Mouse (Mus musculus) cerebellum, postnatal 14 days (tissue): ENCODE measurements around the gene Ddx41.
A peak's percentile ranks its signal among the peaks of the same experiment; 100 is the strongest.
"Not testable (repeated sequence)": the region's sequence is repeated elsewhere in the genome, so short reads cannot be mapped to it uniquely, and the experiment has no call there.

Experiments used
- DNase-seq, 2 experiments: peaks; one replicate each; pipeline ENCODE4 v3.0.0; 2021; ENCODE audit warnings: mixed read lengths in 2 of 2

Gene Ddx41

GRCm38 (mm10) chr13:55536194-55537175 lies at the start of gene Ddx41:
Gene Ddx41, minus strand, starts transcription at chr13:55536658.
- peak; percentile 98 to 100 for DNase-seq

GRCm38 (mm10) chr13:55578086-55578485 lies 41.6 kb upstream of the Ddx41 start:
- no peak for DNase-seq

DNA sequence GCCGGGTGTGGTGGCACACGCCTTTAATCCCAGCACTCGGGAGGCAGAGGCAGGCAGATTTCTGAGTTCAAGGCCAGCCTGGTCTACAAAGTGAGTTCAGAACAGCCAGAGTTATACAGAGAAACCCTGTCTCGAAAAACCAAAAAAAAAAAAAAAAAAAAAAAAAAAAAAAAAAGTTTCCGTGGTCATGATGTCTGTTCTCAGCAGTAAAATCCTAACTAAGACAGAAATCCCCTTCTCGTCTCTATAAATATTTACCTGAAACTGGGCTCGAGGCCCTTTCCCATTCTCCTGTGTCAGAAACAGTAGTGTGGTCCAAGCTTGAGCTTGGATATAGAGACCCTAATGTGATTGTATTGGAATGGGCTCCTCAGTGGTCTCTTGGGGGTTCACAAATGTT lies 40.4 kb upstream of the Ddx41 start:
- DNase-seq: not testable (repeated sequence)

DNA sequence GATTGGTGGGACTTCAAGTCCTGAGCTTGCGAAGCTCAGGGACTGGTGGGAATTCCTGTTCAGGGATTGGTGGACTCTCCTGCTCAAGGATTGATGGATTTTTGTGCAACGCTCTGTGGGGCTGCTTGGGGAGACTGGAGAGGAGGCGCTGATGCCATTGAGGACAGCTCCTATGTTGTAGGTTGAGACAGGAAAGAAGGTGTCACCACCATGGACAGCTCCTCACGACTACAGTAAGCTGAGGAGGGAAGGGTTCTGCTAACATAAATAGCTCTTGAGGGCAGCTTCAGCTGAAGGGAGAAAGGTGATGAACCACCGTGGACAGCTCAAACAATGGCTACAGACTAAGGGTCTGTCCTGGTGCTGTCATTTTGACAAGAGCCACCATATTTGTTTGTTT lies 39.5 kb upstream of the Ddx41 start:
- no peak for DNase-seq

GRCm38 (mm10) chr13:55574321-55574720 lies 37.9 kb upstream of the Ddx41 start:
- DNase-seq: no peak

DNA sequence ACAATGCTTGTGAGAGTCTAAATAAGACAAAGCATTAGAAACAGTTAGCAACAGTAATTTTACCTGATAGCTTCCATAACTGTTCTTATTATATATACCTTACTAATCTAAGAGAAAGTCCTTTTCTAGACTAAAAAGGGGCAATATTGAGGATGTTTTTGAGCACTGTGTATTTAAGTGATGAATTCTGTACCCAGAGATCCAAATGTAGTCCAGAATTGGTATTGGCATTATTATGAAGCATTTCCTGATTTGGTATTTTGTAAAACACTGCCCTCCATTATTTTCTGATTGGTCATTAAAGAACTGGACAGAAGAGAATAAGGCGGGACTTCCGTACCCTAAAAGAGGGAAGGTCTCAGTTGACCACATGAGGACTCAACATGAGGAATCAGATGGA lies 37.0 kb upstream of the Ddx41 start, which contains the start of gene Tmed9:
Gene Tmed9 (plus strand): TSS at position 301 of the 400 bp plus-strand sequence.
- no peak for DNase-seq

DNA sequence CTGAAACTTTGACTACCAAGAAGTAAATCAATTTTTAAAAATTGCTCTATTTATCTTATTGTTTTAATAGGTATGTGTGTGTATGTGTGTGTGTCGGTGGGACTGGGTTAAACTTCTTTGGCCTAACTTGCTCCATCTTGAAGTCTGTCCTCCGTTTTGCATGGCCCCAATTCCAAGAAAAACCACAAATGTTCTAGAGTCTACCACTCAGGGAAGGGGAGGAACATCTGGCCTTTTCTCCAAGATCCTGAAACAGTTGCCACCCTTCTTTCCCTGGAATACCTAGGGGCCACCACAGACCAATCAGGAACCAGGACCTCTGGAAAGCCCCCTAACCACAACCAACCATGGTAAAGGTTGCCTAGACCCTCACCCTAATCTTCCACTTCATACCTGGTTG lies 35.5 kb upstream of the Ddx41 start:
- no peak for DNase-seq

DNA sequence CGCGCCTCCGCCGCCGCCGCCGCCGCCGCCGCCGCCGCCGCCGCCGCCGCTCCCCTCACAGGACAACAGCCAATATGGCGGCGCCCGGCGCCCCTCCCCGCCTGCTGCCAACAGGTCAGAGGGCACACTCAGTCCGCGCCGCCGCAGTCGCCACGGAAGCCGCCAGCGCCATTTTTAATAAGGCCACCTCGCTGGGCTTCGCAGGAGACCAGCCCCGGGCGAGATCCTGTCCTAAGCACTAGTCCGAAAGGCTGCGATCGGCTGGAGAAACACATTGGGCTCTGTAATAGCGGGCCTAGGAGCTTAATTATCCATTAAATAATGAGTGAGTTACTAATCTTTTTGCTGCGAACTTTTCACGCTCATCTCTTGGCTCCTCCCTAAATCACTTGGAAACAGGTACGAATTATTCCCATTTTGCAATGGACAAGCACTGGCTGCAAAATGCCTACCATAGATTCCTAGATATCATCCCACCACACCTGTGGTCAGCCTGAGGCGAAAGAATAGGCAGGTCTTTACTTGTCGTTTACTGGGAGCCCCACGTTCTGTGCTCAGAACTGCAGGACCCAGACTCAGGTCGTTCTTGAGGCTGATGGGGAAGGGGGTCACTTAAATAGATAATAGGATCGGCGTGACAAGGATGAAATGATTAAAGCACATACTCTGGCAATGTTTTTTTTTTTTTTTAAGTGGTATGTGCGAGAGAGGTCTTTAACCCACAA lies 34.7 kb upstream of the Ddx41 start, which contains the start of gene Fam193b:
Gene Fam193b (minus strand): TSS at position 94 of the 725 bp plus-strand sequence.
- peak; percentile 97 to 98 for DNase-seq

DNA sequence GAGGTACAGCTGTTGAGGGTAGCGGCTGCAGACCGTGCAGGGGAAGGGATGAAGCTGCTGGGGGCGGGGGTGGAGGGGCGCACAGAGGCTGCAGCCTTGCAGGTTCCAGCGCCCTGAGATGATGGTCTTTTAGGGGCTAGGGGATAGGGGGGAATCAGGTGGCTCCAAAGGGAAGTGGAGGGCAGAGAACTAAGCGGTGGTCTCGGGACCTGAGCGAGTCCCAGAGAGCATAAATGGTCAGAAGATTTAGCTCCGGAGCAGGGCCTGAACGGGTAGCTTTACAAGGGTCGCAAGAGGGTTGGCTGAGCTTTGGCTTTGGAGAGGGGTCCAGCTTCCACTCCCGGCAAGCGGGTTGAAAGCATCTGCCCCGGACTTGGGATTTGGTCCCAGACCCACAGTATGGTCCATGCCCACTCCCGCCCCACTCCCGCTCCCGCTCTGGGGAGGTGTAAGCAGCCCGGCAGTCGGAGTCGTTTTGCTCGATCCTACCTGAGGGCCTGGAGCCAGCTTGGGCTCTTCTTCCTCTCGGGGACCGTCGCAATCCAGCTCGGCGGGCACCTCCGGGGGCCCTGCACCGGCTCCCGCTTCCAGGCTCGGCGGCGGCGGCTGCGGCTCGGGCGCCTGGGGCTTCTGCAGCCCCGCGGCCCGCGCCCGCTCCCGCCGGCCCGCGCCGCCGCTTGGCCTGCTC lies 34.0 kb upstream of the Ddx41 start:
- peak; percentile 73 to 77 for DNase-seq

- DNase-seq: peak; percentile 48 to 59
Observed at GRCm38 (mm10) chr13:55569726-55570285, 33.3 kb upstream of the Ddx41 start.

- not testable (repeated sequence) for DNase-seq
Observed at GRCm38 (mm10) chr13:55568524-55568923, 32.1 kb upstream of the Ddx41 start.

- no peak for DNase-seq
Observed at GRCm38 (mm10) chr13:55567949-55568348, 31.5 kb upstream of the Ddx41 start.

GRCm38 (mm10) chr13:55567001-55567400 lies 30.5 kb upstream of the Ddx41 start:
- no peak for DNase-seq

- DNase-seq: no peak
Observed at GRCm38 (mm10) chr13:55563266-55563879, 26.9 kb upstream of the Ddx41 start.

DNA sequence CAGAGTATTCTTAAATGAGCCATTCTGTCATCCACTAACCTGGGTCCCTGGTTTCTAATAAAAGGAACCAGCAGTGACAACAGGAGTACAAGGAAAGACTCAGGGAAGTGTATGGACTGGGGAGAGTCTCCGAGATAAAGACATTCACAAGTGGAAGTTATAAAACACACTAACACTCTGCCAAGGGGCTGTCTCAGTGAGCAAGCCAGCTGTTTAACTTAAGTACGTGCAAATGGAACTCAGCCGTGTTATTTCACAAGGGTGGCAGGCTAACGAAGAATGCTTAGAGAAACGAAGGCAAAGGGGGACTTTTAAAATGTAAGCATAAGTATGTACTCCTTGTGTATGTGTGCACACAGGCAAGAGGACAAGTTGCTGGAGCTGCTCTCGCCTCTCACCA lies 21.0 kb upstream of the Ddx41 start:
- no peak for DNase-seq

DNA sequence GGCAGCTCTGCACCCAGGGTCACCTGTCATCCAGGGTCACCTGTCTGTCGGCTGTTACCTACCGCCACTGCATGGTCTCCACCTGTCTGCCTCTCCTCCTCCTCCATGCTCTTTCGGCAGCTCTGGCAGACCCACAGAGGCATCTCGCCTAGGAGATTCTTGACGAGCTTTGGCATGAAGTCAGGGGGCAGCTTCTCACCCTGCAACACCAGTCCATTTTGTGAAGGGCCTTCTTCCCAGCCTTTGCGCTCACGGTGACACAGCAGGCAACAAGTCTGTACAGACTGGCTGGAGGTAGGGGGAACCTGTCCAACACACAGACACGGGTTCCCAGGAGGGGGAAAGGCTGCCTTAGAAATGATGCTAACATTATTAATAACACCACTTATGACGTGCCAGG lies 19.5 kb upstream of the Ddx41 start:
- DNase-seq: no peak

DNA sequence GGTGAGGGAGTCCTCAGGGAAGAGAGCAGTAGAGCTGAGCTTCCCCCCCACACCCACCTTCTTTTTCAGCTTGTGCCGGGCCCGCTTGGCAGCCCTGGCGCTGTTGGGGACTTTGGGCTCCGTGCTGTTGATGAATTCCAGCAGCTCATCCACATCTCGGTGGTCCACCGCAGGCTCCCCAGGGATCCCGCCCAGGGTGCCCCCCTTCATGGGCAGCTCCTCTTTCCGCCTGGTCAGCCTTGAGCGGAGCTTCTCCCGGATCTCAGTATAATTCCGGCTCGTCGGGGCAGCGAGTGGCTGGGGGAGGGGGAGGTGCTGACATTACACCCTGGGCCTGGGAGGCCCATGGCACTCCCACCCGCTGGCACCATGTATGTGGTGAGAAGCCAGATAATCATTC lies 12.6 kb upstream of the Ddx41 start:
- DNase-seq: no peak

DNA sequence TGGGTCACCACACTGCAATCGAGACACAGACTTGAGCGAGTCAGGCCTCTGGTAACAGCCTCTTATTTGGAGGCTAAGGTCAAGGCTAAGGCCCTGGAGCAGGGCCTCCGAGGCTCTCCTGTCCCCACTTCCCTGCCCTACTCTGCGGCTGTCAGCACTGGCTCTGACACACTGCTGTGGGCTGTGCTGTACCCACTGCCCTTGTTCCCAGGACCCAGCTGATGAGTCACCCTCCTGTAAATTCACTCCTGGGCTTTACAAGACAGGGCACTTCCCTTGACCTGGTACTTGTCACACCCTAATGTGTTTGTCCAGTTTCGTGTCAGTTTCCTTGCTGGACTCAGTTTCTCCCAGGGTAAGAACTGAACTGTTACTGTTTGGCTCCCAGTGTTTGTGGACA lies 12.0 kb upstream of the Ddx41 start:
- no peak for DNase-seq

DNA sequence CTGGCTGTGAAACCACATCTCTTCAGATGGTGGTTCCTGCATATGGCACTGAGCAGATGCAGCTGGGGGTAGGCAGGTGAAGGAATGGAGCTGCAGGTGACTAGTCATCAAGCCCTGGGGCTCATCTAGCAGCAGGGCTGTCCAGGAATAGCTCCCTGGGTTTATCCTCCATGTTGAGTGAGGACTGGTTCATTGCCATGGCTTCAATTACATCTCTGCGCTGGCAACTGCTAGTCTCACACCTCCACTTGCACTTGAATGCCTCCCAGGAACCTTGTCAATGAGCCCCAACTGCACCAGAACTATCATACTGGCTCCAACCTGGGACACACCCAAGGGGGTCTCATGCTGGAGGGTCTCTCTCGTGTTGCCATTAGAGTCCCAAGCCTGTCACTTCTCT lies 11.5 kb upstream of the Ddx41 start:
- no peak for DNase-seq

GRCm38 (mm10) chr13:55544792-55545191 lies 8.3 kb upstream of the Ddx41 start:
- DNase-seq: no peak

DNA sequence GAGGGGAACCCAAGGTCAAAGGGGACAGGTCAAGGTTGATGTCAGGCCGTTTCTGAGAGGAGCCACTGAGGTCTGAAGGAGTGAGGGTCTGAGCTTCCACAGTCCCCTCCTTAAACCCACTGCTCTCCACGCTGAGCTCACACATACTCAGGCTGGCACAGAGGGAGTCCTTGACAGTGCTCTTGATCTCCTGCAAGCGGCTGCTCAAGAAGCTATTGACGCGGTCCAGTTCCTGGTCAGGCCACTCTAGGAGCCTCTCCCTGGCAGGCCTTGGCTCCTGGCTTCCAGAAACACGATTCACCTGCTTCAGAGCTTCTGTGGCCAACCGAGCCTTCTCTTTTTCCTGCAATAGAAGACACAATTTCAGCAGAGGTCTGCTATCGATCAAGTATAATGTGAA lies 7.0 kb upstream of the Ddx41 start:
- DNase-seq: no peak

GRCm38 (mm10) chr13:55542891-55543290 lies 6.4 kb upstream of the Ddx41 start:
- DNase-seq: peak; percentile 37 to 50
